Mouse (Mus musculus): ENCODE measurements around the gene Sdcbp2. TPM values are rescaled to one million over a fixed set of nuclear protein-coding genes. Genes with fewer than 3 reads are reported as not detected.

Gene Sdcbp2
- total RNA-seq (2017) = not detected in 2 replicates

DNA sequence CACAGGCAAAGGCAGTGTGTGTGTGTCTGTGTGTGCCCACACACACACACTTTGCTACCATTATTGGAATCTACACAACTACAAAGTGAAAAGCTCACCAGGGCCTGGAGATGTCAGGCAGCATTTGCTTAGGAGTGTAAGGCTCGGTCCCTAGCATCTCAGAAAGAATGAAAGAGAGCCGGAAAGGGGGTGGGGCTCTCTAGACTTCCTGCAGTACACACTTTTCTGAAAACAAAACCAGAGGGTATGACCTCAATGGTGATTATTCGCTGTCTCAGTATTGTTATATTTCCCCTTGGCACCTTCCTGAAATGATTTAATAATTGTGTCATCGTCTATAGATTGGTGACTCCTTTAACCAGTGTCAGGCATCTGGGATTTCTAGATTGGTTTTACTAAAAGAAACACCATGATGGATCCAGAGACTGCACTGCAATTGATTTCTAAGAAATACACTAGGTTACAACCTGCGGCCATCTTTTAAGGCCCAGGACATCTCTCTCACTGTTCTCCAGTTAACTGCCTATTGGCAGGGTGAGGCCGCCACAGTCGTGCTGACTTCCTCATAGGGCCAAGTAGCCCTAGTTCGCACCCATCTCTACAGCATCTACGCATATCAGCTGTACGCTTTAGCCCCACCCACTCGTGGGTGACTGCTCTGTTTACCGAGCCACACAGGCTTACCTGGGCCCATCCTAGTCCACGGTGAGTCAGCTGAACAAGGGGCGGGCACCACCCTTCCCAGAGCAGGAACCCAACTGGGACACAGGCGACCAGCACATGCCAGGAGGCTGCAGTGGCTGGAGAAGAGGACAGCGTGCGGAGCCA lies at the start of gene Sdcbp2:
Gene Sdcbp2, plus strand, starts transcription at position 750 of the 828 bp plus-strand sequence.
- ATAC-seq (replicated peaks; ENCODE audit: low read depth, poor library complexity, severe bottlenecking) = no peak

DNA sequence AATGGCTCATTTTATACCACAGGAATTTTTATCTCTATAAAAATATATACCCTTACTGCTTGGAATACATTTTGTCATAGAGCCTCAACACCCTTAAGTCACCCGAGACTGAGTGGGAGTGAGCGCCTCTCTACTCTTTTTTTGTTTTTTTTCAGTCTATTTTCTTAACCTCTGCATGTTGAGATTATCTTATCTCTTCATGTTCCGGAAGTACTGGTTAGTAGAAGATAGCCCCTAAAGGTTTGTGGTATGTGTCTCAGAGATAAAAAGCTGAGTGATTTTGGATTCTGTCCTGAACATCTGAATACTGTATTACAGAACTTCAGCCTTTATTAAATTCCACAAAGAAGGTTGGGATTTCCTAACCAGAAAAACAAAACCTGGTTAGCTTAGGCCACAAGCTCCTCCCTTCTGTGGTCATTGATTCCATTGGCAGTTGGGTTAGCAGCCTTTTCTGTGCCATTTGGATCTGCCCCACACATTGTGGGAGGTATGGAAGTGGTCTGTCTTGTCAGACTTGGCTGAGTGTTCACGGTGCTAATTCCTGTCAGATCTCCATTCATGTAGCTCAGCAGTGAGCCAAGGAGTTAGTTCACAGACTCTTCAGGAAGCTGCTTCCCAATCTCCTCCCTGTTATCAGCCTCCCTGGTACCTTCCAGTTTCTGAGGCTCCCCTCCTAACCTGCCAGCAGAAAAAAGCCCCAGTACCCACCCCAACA lies 47.9 kb upstream of the Sdcbp2 start:
- peak; percentile 76 for ATAC-seq (replicated peaks; ENCODE audit: low read depth, poor library complexity, severe bottlenecking)

DNA sequence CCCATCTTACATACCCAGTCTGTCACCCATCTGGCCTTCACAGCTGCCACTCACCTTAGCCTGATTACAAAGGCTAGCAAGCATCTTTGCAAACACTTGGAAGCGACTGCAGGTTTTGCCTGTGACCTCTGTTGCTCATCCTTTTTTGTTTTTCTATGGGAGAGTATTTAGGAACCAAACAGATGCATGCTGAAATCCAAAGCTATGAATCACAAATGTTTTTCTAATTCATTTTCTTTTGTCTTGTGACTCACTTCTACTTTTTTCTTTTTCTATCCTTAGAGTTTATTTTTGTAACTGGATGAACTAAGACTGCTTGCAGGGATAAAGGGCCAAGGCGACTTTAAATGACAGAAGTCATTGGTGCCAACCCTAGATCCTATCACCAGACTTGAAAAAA lies 46.9 kb upstream of the Sdcbp2 start:
- ATAC-seq (replicated peaks; ENCODE audit: low read depth, poor library complexity, severe bottlenecking) = no peak

DNA sequence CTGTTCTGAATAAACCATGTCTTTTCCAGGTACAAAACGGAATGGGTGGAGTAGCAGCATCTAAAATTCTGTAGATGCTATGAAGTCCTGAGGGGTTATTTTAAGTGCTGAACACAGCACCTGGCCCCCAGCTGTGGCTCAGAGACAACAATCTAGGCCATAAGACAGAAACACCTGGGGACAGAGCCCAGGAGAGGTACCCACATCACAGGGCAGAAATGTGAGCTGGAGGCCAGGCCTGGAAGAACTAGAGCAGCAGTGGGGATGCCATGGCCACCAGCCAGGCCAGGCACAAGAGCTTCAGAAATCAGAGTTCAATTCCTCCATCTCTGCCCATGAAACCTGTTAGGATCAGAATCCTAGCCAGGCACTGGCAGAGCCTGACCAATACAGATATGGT lies 44.4 kb upstream of the Sdcbp2 start:
- no peak for ATAC-seq (replicated peaks; ENCODE audit: low read depth, poor library complexity, severe bottlenecking)

DNA sequence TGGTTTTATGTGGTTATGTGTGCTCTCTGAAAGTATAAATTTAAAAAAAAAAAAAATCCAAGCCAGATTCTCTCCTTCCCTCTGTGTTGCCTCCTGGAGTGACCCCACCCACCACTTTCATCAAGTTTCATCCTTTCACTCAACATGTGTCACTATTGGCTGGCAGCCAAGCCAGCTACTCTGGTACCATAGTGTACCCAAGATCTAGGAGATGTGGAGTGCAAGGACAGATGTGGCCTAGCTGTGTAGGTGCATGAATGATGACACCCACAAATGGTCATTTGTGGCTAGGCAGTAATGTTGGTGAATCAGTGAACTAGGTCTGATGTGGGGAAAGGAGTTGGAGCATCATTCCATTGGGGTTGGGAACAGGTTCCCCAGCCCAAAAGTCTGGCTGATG lies 43.3 kb upstream of the Sdcbp2 start:
- ATAC-seq (replicated peaks; ENCODE audit: low read depth, poor library complexity, severe bottlenecking) = no peak

DNA sequence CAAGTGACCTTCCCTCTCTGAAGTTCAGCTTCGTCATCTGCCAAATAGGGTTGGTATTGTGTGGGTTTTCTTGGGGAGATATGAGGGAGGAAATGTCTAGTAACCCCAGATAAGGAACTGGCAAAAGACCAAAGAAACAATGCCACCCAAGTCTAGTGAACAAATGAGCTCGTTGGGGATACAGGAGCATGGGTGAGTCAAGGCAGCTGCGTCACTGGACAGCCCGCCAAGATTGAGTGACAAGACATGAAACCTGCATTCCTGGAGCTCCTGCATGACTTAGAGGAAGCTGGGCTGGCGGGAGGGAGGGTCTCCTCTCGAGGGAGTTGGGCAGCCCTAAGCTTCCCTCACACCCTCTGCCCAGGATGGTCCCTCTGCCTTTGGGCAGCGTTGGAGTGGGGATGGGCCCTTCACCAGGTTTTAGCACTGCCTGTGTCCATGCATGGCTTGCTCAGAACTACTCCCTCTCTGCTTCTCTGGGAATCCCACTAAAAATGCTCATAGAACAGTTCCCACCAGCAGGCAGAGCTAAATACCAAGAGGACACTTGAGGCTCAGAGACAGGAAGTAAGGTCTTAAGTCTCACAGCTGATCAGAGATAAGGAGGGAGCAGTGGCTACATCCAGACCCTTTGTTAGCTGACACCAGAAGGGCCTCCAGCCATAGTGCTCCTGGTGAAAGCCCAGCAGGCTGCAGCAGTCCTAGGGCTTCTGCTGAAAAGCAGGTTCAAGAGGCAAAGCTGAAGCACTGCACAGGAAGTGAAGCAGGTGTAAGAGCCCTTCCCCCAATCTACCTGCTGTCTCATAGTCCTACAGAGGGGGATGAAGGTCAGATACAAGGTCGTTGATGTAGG lies 41.8 kb upstream of the Sdcbp2 start:
- ATAC-seq (replicated peaks; ENCODE audit: low read depth, poor library complexity, severe bottlenecking) = peak; percentile 80

DNA sequence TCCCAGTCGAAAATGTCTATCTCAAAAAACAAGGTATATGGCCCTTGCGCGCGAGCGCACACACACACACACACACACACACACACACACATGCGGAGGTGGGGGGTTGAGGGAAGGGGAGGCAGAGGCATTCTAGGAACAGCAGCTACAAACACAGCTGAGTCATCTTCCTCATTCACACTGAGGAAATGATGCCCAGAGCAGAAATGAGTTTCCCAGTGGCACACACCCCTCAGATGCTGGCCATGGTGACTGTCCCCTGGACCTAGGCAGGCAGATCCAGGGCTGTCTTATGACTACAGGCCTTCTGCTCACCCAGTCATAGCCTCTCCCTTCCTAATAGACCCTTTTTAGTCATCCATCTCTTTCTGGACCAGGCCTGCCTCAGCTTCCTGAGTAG lies 38.8 kb upstream of the Sdcbp2 start:
- peak; percentile 47 for ATAC-seq (replicated peaks; ENCODE audit: low read depth, poor library complexity, severe bottlenecking)

DNA sequence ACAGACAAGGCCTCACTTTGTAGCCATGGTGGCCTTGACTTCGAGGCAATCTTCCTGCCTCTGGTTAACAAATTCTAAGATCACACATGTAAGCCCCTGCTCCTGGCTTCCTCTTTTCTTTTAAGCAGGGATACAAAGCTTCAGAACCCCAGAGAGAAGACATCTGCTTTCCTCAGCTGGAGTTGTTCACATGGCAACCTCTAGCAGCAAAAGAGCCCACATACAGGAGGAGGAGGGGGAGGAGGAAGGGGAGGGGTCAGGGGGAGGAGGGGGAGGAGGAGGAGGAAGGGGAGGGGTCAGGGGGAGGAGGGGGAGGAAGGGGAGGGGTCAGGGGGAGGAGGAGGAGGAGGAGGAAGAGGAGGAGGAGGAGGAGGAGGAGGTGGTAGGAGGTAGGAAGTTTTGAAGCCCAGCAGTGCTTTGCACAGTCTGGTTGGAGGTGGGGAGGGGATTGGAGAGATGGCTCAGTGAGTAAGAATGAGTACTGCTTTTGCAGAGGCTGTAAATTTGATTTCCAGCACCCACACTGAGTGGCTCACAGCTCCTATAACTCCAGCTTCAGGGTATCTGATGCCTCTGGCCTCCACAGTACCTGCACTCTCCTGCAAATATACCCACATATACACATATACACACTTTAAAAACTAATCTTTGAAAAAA lies 36.3 kb upstream of the Sdcbp2 start:
- peak; percentile 64 for ATAC-seq (replicated peaks; ENCODE audit: low read depth, poor library complexity, severe bottlenecking)

DNA sequence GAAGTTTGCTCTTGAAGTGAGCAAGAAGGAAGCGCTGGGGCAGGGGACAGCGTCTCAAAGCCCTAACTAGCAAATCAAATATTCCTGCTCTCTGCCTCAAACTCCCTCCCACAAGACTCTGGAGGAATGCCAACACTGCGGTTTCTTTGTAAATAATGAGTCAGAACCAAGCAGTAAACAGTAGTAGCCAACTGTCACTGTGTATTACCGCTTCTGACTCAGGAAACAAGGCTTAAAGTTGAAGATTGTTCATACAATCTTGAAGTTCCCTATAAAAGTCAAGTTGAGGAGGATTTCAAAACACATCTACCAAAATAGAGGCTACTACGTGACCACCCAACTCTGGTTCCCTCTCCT lies 35.8 kb upstream of the Sdcbp2 start:
- peak; percentile 51 for ATAC-seq (replicated peaks; ENCODE audit: low read depth, poor library complexity, severe bottlenecking)

DNA sequence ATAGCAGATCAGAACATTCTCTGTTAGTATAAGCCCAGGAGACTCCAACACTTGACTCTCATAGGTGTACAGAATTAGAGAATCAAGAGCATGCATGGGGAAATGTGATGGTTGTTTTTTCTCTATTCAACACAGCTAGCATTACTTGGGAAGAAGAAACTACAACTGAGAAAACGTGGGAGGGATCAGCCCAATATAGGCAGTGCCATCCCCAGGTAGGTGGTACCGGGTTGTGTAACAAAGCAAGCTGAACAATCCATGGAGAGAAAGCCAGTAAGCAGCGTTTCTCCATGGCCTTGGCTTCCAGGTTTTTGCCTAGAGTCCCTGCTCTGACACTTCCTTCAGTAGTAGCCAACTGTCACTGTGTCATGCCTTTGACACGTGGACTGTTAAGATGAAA lies 33.8 kb upstream of the Sdcbp2 start:
- ATAC-seq (replicated peaks; ENCODE audit: low read depth, poor library complexity, severe bottlenecking) = no peak

DNA sequence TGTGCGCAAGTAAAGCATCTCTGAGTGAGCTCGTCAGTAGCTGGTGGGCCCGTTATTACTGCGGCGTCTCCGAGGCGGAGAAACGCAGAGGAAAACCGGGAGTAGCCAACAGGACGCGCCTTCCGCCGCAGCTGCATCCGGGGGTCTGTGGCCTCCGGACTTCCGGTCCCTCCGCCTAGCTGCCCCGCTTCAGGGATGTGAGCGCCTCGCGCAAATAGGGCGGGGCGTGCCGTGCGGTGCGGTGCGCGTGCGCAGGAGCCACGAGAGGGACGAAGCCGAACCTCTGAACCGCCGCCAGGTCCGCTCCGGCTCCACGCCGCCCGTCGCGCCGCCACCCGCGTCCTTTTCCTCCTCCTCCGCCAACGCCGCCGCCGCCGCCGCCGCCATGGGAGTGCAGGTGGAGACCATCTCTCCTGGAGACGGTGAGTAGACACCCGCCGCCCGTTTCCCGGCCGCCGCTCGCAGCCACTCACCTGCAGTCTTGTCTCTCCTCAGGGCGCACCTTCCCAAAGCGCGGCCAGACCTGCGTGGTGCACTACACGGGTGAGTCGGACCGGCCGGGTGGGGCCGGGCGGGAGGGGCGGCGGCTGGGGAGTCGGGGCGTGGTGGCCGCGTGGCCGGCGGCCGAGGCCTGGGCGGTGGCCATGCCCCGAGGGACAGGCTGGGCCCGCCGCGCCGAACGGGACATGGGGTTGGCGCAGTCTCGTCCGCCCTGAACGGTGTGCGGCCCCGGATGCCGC lies 29.9 kb upstream of the Sdcbp2 start, which contains the start of gene Fkbp1a:
Gene Fkbp1a, plus strand, starts transcription at position 161 of the 740 bp plus-strand sequence.
- ATAC-seq (replicated peaks; ENCODE audit: low read depth, poor library complexity, severe bottlenecking) = peak; percentile 89

DNA sequence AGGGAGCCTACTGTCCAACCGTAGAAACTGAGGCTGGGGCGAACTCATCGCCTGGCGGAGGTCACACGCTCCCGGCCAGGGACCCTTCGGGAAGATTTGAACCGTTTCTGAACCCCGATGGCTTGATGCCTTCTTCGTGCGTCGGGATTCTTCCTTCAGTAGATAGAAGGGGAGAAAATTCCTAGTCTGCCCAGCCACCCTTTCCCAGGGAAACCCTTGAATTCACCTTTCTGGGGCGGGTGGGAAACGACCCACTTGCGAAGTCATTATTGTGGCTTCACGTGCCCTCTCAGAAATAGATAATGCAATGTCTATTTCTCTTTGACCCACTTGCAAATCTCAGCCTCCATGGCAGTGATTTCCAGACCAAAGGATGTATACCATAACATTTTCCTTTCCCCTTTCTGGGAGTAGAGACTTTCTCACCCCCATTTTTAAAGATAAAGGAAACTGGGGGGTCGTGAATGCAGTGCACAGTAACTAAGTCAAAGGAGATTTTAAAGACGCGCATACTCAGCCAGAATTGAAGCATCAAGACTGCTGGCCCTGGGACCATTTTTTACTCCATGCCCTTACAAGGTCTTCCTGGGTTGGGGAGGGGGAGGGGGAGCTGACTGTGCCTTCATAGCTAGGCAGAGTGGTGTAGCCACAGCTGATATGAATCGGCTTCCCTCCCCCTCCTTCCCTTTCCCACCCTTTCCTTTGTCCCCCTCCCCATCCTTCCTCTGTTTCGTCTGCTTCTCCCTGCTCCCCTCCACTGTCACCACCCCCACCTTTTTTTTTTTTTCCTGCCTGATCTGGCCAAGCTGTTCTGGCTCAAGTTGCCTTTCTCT lies 29.1 kb upstream of the Sdcbp2 start:
- ATAC-seq (replicated peaks; ENCODE audit: low read depth, poor library complexity, severe bottlenecking) = no peak

DNA sequence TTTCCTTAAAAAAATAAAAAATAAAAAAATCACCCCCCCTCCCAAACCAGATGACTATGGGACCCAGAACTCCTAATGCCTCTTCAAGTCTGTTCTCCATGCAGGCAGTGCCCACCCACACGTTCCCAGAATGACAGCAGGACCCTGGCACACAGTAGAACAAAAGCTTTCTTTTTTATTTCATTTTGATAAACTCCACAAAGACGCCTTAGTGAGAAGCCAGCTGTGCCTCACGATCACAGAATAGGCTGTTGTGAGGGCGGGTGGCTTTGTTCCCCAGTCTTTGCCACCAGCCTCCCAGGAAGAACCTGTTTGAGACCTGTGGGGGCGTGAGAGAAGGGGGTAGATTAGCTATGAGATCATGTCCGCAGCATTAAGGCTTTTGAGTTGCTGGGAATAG lies 27.7 kb upstream of the Sdcbp2 start:
- ATAC-seq (replicated peaks; ENCODE audit: low read depth, poor library complexity, severe bottlenecking) = no peak

DNA sequence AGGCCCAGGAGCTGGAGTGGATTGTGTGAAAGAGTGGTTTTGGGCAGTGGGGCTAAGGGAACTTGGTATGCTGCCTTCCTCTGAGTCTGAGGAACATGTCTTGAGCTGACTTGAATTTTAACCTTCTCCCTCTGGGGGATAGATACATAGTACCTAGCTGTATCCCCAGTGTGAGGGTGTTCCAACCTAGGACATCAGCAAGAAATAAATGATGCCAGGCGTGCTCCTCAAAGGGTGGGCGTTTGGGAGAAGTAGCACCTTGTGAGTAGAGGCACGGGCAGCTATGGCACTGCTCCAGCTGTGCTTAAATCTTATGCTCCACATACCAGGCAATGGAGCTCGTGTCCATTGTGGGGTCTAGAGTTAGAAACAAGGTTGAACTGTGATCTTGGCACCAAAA lies 25.9 kb upstream of the Sdcbp2 start:
- no peak for ATAC-seq (replicated peaks; ENCODE audit: low read depth, poor library complexity, severe bottlenecking)

DNA sequence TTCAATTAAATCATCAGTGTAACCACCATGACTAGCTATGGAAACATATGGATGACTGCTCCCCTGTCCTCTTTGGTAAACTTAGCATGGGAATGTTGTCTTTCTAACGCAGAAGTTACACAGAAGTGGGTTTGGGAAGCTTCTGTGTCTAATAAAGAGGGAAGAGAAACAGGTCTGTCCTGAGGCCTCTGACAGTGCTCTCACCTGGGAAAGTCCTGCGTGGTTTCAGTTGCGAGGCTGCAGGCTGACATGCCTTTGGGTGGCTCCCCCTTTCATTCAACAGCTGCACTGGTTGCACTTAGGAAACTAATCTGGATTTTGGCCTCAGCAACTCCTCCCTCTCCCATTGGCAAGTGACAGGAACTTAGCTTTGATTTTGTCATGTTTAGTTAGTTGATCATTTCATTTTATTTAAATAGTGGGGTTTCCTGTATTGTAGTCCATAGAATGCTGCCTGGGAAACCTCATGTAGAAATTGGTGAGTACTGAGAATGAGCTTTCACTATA lies 22.8 kb upstream of the Sdcbp2 start:
- no peak for ATAC-seq (replicated peaks; ENCODE audit: low read depth, poor library complexity, severe bottlenecking)

DNA sequence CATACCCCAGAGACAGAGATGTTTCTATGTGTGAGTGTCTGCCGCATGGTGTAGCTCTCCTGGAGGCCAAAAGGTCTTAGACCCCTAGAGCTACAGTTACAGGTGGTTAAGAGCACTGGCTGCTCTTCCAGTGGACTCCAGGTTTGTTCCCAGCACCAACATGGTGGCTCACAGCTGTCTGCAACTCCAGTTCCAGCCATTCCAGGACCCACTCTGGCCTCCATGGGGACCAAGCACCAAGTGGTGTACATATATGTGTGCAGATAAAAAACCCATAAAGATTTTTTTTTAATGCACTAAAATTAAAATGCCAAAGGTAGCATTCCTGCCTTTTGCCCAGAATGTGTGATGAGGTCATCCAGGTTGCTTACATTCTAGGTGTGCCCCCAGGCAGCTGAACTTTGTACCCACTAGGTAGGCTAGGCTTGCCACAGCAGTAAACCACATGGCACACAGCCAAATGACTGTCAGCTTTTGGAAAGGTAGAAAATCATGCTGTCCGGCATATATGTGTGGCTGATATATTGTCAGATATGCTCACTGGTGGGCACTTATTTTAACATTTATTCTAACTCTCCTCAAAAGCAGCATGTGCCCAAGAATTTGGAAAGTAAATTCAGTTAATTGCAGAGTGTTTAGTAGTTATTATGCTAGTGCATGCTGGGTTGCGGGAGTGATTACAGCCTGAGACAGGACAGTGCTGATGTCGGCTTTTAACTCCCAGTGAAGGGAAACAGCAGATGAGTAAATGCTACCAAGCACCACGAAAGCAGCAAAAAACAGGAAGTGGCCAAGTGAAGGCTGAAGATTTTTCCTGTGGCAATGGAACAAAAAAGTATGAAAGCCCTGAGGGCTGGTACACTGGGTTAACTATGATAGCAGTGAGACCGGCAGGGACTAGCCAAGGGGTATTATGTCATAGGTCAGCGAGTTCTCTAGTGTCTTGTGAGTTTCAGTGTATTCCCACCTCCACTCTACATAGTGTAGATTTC lies 9.2 kb upstream of the Sdcbp2 start:
- peak; percentile 86 for ATAC-seq (replicated peaks; ENCODE audit: low read depth, poor library complexity, severe bottlenecking)

DNA sequence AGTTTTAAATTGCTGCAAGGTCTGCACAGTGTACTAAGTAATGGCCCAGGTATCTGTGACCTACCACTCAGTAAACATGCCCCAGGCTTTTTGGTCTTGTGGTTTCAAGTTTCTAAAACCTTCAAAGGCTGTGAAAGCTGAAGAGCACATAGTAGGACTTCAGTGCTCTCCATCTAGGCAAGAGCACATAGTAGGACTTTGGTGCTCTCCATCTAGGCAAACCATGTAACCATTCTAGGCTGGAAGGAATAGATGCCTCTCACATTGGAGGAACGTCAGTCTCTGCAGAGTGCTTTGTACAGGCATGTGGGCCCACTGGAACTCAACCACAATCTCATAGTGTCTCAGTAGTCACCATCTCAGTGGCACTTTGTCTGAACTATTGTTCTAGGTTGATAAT lies 8.4 kb upstream of the Sdcbp2 start:
- ATAC-seq (replicated peaks; ENCODE audit: low read depth, poor library complexity, severe bottlenecking) = no peak
